Mouse (Mus musculus): Measurements from ENCODE around the gene Tagln. TPM values are rescaled to one million over a fixed set of nuclear protein-coding genes. Genes with fewer than 3 reads are reported as not detected.
A peak's percentile ranks its signal among the peaks of the same experiment; 100 is the strongest.

The Tagln gene
- polyA plus RNA-seq, 1 experiment from 2014 or later, result 59.1 TPM

DNA sequence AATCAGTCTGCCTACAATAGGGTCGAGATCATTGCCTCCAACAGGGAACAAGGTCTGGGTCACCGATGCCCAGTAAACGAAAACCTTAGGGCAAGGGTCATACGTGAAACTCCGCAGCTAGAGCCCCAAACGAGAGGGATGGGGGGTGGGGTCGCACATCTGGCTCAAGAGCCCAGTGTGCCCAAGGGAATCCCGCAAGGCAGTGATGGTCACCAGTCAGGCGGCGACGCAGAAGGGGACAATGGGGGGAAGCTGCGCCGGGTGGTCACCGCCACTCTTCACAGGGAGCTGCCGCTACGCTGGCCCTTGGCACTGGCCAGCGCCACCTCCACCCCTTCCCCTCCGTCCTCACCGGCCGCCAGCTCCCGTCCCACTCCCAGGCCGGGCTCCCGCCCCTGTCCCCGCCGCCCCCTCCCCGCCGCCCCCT, 30.0 kb downstream of the Tagln start:
- peak overlapping the region; percentile 91 for H3K27ac ChIP-seq (replicated peaks; ENCODE audit: low read depth, low read length)
- DNase-seq (ENCODE audit: low spot score), result peak; percentile 18
- H3K36me3 ChIP-seq (ENCODE audit: control insufficient read depth, insufficient read depth, low read length), result peaks cover 44% of the 10 kb centered on the region
- H3K4me3 ChIP-seq (ENCODE audit: low read depth, low read length), result peak overlapping the region; percentile 95
- peak overlapping the region; percentile 85 for H3K4me2 ChIP-seq (ENCODE audit: low read depth, low read length)
- peak overlapping the region; percentile 94 for H3K9ac ChIP-seq (ENCODE audit: low read depth, low read length)
- ATAC-seq (ENCODE audit: low read depth), result peak; percentile 45
- H3K27me3 ChIP-seq (replicated peaks; ENCODE audit: control insufficient read depth, insufficient read depth, low read length), result no peaks in the 10 kb centered on the region
- no peaks in the 10 kb centered on the region for H3K9me3 ChIP-seq (ENCODE audit: control insufficient read depth, low read length)
- WGBS, result 2% methylated on average over 14 of the region's 27 CpGs
- peaks cover 12% of the 10 kb centered on the region for H3K4me1 ChIP-seq (ENCODE audit: control insufficient read depth, insufficient read depth, low read length)

DNA sequence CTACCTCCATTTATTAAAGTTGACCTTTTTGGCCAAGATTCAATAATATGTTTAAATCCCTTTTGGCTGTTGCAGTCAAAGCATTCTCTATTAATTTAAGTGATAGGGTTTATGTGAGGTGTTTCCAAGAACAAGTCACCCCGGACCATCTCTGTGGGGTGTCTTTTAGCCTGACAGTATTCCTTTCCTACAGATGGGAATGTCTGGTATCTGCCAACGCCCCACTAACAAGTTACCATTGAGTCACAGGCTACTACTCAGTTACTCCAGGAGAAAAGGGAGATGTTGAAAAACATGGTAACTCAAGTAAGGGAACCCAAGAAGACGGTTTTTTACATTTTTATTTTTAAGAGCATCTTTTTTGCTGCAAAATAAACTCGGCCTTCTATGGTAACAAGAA, 30.7 kb downstream of the Tagln start:
- Histone ChIP-seq H3K4me1 (ENCODE audit: control insufficient read depth, insufficient read depth, low read length) (peaks cover 12% of the 10 kb centered on the region), H3K9me3 (ENCODE audit: control insufficient read depth, low read length) (no peaks in the 10 kb centered on the region), H3K36me3 (ENCODE audit: control insufficient read depth, insufficient read depth, low read length) (peaks cover 39% of the 10 kb centered on the region), H3K9ac (ENCODE audit: low read depth, low read length) (peak overlapping the region; percentile 94), H3K27ac (replicated peaks; ENCODE audit: low read depth, low read length) (peak overlapping the region; percentile 91), H3K27me3 (replicated peaks; ENCODE audit: control insufficient read depth, insufficient read depth, low read length) (no peaks in the 10 kb centered on the region), H3K4me3 (ENCODE audit: low read depth, low read length) (peak overlapping the region; percentile 95), H3K4me2 (ENCODE audit: low read depth, low read length) (peak overlapping the region; percentile 85)
- ATAC-seq (ENCODE audit: low read depth) (no peak), DNase-seq (ENCODE audit: low spot score) (no peak)
- 56% methylated on average over 4 of the region's 4 CpGs for WGBS

DNA sequence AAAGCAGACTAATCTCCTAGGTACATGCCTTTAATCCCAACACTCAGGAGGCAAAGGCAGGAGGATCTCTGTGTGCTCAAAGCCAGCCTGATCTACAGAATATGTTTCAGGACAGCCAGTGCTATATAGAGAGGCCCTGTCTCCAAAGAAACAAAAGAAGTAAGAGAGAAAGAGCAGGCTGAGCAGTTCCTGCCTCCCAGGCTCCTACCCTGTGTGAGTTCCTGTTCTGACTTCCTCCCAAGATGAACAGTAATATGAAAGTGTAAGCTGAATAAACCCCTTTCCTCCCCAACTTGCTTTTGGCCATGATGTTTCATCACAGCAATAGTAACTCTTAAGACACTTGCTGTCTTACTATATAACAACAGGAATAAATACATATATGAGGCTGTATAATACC, 42.2 kb downstream of the Tagln start:
- H3K9ac ChIP-seq (ENCODE audit: low read depth, low read length), result no peak overlapping the region
- peaks cover 96% of the 10 kb centered on the region for H3K36me3 ChIP-seq (ENCODE audit: control insufficient read depth, insufficient read depth, low read length)
- H3K4me3 ChIP-seq (ENCODE audit: low read depth, low read length), result no peak overlapping the region
- no peaks in the 10 kb centered on the region for H3K27me3 ChIP-seq (replicated peaks; ENCODE audit: control insufficient read depth, insufficient read depth, low read length)
- no peak overlapping the region for H3K27ac ChIP-seq (replicated peaks; ENCODE audit: low read depth, low read length)
- ATAC-seq (ENCODE audit: low read depth), result no peak
- no peaks in the 10 kb centered on the region for H3K4me1 ChIP-seq (ENCODE audit: control insufficient read depth, insufficient read depth, low read length)
- DNase-seq (ENCODE audit: low spot score), result no peak
- no peak overlapping the region for H3K4me2 ChIP-seq (ENCODE audit: low read depth, low read length)
- no peaks in the 10 kb centered on the region for H3K9me3 ChIP-seq (ENCODE audit: control insufficient read depth, low read length)

Small RNA genes lying within 50 kb of the gene (microRNA-seq; reads per million reads assigned to microRNA genes)
- not detected for gene Mir7087 (ENCODE audit: borderline number of aligned reads)

Other genes with a start within 250 kb of the Tagln start
- gene Cep164, start 107.4 kb downstream of the Tagln start, polyA plus RNA-seq (2014; fragmentation: Nextera tagmentation; extraction: Ambion mirVana), result 26.2 and 27.6 TPM in 2 replicates
- 40.6 and 41.3 TPM in 2 replicates for gene Bace1, start 97.5 kb downstream of the Tagln start, polyA plus RNA-seq (2014; fragmentation: Nextera tagmentation; extraction: Ambion mirVana)
- 16.3 and 18.9 TPM in 2 replicates for gene Pcsk7, start 29.6 kb downstream of the Tagln start, polyA plus RNA-seq (2014; fragmentation: Nextera tagmentation; extraction: Ambion mirVana)
- gene Rnf214, start 29.1 kb downstream of the Tagln start, polyA plus RNA-seq (2014; fragmentation: Nextera tagmentation; extraction: Ambion mirVana), result 47.7 and 50.3 TPM in 2 replicates
- gene Sidt2, start 19.2 kb upstream of the Tagln start, polyA plus RNA-seq (2014; fragmentation: Nextera tagmentation; extraction: Ambion mirVana), result 47.9 and 50.4 TPM in 2 replicates
- 167 and 188 TPM in 2 replicates for gene Pafah1b2, start 76.6 kb upstream of the Tagln start, polyA plus RNA-seq (2014; fragmentation: Nextera tagmentation; extraction: Ambion mirVana)
- 11.5 and 13.4 TPM in 2 replicates for gene Sik3, start 76.8 kb upstream of the Tagln start, polyA plus RNA-seq (2014; fragmentation: Nextera tagmentation; extraction: Ambion mirVana)